Mouse (Mus musculus): ENCODE measurements at regions not wholly inside any gene's neighbourhood (a gene's known extent, or its start where the extent isn't known, plus 50 kb on each side); places are given as distances from the start of the nearest gene placed in this dataset.

GRCm38 (mm10) chr15:38374786-38375185 is 949.4 kb downstream of the 4930447A16Rik start:
- TF ChIP-seq UBTF (IDR thresholded peaks at IDR 0.05; ENCODE audit: low read depth, low read length) = no peak
- TF ChIP-seq HCFC1 (IDR thresholded peaks at IDR 0.05; ENCODE audit: low read depth, low read length) = no peak
- TF ChIP-seq CHD2 (IDR thresholded peaks at IDR 0.05; ENCODE audit: low read length) = no peak
- no peak for TF ChIP-seq ZNF384 (IDR thresholded peaks at IDR 0.05; ENCODE audit: low read depth, low read length)
- TF ChIP-seq TCF12 (IDR thresholded peaks at IDR 0.05; ENCODE audit: low read depth, low read length) = no peak
- TF ChIP-seq CTCF (conservative IDR thresholded peaks at IDR 0.05 in 1 of 2, IDR thresholded peaks at IDR 0.05 in 1 of 2; ENCODE audit: low read depth in 2 of 2, low read length in 2 of 2) = no peak
- no peak for TF ChIP-seq NRF1 (IDR thresholded peaks at IDR 0.05; ENCODE audit: low read depth, low read length)
- TF ChIP-seq POLR2A (IDR thresholded peaks at IDR 0.05; ENCODE audit: low read depth, low read length) = no peak
- TF ChIP-seq MXI1 (IDR thresholded peaks at IDR 0.05; ENCODE audit: low read depth, low read length) = no peak
- TF ChIP-seq JUND (conservative IDR thresholded peaks at IDR 0.05; ENCODE audit: low read depth, low read length) = no peak
- no peak for TF ChIP-seq NELFE (IDR thresholded peaks at IDR 0.05; ENCODE audit: low read depth, low read length)
- TF ChIP-seq MAFK (IDR thresholded peaks at IDR 0.05; ENCODE audit: insufficient replicate concordance, low read length) = no peak

Data from CH12.LX (cell line).